Mouse (Mus musculus): ENCODE data around the gene Lmo2.

The Lmo2 gene

DNA sequence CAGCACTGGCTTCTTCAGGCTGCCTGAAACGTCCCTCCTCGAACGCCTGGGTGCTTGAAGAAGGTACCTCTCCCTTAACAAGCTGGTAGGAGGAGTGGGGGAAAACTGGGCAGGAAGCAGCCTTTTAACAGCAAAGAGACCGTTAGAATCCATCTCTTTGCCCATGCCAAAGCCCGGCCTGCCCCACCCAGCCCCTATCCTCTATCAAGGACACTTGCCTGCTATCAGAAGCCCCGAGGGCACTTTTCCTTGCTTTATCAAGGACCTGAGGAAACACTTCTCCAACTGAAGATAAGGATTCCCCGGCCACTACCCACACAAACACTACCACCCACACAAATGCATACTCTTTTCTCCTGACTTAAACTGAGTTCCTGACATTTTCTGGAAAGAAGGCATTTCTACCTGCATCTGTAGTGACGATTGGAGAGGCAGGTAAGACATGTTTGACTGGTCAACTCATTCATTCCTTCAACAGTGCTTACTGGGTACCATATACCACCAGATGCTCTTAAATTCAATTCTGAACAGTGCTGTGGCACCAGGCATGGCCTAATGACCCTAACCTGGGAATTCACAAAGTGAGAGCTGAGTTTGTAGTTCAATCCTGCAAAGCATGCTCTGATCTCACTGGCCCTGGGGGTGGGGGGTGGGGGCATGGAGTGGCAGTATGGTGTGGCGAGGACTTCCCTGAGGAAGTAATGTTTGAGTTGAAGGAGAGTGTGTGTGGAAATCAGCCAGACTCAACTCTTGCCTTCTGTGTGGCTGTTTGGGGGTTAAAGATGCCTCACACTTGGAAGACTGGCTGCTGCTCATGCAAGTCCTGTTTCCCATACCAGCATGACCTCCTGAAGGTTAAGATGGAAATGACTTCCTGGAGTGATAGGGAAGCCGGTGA lies at the start of gene Lmo2:
Gene Lmo2, plus strand, starts transcription at position 338 of the 898 bp plus-strand sequence.
- no peak for DNase-seq

DNA sequence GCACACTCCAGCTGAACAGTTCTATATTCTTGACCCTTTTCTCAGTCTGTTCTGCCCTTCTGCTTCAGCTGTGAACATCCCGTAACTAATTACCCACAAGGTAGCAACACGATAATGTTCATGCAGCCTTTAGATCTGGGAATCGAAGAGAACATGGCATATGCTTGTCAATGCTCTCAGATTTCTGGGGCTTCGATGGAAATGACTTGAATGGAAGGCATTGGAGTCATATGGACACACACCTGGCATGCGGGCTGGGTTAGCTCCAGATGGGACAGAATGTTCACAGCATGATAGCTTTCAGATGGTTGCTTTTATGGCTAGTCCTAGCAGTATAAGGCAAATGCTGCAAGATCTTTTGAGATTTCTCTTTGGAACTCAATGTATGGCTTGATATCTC lies 47.2 kb upstream of the Lmo2 start:
- DNase-seq: no peak

GRCm38 (mm10) chr2:103912481-103913251 lies 45.1 kb upstream of the Lmo2 start:
- no peak for DNase-seq

- no peak for DNase-seq
Observed at GRCm38 (mm10) chr2:103913252-103913650, 44.5 kb upstream of the Lmo2 start.

GRCm38 (mm10) chr2:103916069-103916468 lies 41.7 kb upstream of the Lmo2 start:
- no peak for DNase-seq

- DNase-seq: no peak
Observed at GRCm38 (mm10) chr2:103917375-103917774, 40.4 kb upstream of the Lmo2 start.

GRCm38 (mm10) chr2:103918375-103918774 lies 39.4 kb upstream of the Lmo2 start:
- DNase-seq: no peak

DNA sequence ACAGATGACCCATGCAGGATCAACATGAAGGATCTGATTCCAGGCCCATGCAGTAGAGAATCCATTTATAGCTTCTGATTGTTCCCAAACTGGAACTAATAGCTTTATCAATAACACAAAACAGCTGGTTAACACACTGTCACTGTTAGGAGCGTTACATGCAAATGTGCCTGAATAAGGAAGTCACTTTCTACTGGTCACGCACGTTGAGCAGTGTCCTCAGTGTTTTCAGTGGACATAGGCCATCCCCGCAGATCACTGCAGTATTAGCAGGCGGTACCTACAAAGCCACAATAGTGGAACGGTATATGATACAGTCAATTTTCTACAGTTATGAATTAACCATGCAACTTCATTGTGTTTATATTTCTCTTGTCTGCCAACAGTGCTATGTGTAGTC lies 38.3 kb upstream of the Lmo2 start:
- no peak for DNase-seq

GRCm38 (mm10) chr2:103926586-103927113 lies 31.1 kb upstream of the Lmo2 start:
- DNase-seq: no peak

- peak; percentile 23 for DNase-seq
Observed at GRCm38 (mm10) chr2:103927610-103928145, 30.1 kb upstream of the Lmo2 start.

GRCm38 (mm10) chr2:103930306-103931019 lies 27.3 kb upstream of the Lmo2 start:
- DNase-seq: peak; percentile 41

- DNase-seq: peak; percentile 25
Observed at GRCm38 (mm10) chr2:103931511-103931911, 26.3 kb upstream of the Lmo2 start.

DNA sequence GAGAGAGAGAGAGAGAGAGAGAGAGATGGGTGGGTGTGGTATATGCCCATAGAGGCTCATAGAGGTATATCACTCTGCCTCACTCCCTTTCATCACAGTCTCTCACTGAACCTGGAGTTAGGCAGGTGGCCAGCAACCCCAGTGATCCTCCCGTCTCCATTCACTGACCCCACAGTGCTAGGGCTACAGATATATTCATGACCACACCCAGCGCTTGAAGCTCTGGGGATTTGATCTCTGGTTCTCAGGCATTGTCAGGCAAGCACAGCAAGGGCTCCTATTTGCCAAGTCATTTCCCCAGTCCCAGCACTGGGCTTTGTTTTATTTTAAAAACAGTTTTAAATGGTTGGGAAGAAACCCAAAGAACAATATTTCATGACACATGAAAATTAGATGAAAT lies 25.8 kb upstream of the Lmo2 start:
- DNase-seq: no peak

DNA sequence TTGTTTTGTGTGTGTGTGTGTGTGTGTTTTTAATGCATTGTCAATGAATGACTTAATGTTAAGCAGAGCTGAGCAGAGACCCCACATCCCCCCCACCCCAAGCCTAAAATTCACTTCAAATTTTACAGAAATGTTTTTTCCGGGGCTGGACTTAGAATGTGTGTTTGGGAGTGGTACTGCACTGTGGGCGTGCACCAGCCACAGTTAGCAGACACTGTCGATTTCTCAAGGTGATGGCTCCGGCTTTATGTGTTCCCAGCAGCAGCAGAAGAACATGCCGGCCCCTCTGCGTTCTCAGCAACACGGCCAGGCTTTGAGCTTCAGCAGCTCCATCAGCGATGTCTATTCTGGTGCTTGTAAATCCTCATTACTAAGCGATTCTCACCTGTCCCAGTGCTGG lies 25.3 kb upstream of the Lmo2 start:
- no peak for DNase-seq

GRCm38 (mm10) chr2:103934270-103934669 lies 23.5 kb upstream of the Lmo2 start:
- DNase-seq: no peak

GRCm38 (mm10) chr2:103934670-103935069 lies 23.1 kb upstream of the Lmo2 start:
- no peak for DNase-seq

- DNase-seq: peak; percentile 19
Observed at GRCm38 (mm10) chr2:103935691-103936435, 21.9 kb upstream of the Lmo2 start.

- peak; percentile 27 for DNase-seq
Observed at GRCm38 (mm10) chr2:103936666-103937065, 21.1 kb upstream of the Lmo2 start.

GRCm38 (mm10) chr2:103937670-103938069 lies 20.1 kb upstream of the Lmo2 start:
- DNase-seq: no peak

DNA sequence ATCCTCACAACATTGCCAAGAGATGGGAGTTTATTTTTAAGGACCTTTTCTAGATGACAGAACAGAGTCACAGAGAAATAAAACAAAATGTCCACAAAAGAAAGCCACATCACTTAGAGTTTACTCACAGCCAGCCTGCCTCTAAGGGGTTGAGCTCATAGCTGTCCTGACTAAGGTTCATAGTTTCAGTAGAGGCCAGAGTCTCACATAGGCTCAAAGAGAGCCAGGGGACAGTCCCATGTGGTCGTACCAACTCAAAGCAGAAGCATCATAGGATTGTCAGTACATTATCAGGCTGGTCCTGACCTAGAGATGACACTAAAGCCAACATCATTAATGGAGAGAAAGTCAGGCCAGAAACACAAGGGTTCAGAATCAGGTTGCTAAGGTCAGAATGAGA lies 19.2 kb upstream of the Lmo2 start:
- DNase-seq: no peak

DNA sequence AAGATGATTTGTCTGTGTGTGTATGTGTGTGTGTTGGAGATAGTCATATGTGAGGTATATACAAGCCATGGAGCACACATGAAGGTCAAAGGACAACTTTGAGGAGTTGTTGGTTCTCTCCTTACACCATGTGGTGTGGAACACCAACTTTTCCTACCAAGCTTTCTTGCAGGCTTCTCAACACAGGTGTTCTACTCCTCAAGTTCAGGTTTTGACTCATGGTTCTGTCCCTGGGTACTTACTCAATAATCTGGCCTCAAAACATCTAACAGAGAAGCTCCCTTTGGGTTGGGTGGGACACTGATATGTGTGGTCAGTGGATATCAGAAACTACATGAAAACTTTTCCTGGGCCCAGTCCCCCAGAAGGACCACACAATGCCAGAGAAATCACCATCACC lies 18.8 kb upstream of the Lmo2 start:
- DNase-seq: no peak

DNA sequence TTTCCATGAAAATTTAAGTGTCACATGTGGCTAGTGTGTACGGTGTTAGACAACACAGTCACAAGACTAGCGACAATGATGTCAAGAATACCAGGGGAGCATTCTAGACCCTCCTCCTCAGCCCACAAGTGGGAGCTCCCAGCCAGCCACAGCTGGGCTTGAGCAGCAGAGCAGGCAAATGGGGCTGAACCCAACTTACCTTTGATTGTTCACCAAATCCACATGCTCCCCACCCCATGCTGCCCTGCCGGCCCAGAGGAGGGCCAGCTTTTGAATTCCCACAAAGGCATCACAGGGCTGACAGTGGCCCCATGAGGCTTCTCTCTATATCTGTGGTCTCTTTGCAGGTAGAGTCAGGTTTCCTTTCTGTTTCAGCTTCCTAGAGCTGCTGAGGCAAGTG lies 16.7 kb upstream of the Lmo2 start:
- DNase-seq: no peak
